Mouse (Mus musculus) MEL (cell line): ENCODE measurements around the gene Zfand6. TPM values are rescaled to one million over a fixed set of nuclear protein-coding genes. Genes with fewer than 3 reads are reported as not detected.

Experiments used
- DNase-seq: peaks from one replicate; pipeline ENCODE4 v3.0.0; 2011; ENCODE audit warnings: low read depth, low spot score
- H3K27ac ChIP-seq: 2 replicates; pipeline ENCODE4 v1.5.1; 2012; ENCODE audit warnings: low read depth, mild to moderate bottlenecking, control low read depth, low read length, moderate library complexity; ENCODE audit not compliant: control insufficient read depth
- H3K27me3 ChIP-seq, 2 experiments: fragments of 150-350 bp in 1 of 2; sonication (generic) in 1 of 2; 2 replicates each; pipeline ENCODE4 v1.6.1; 2012; ENCODE audit warnings: low read length in 2 of 2, mild to moderate bottlenecking in 2 of 2, improper control_type of control experiment in 1 of 2, moderate library complexity in 1 of 2; ENCODE audit not compliant: insufficient read depth in 2 of 2, control insufficient read depth in 1 of 2
- H3K36me3 ChIP-seq, 2 experiments: 2 replicates each; pipeline ENCODE4 v1.6.1; 2012 to 2014; ENCODE audit warnings: low read length in 2 of 2, improper control_type of control experiment in 1 of 2, inconsistent platforms in 1 of 2, mild to moderate bottlenecking in 1 of 2; ENCODE audit not compliant: insufficient read depth in 2 of 2, control insufficient read depth in 1 of 2
- H3K4me1 ChIP-seq, 2 experiments: fragments of 150-350 bp in 1 of 2; sonication (generic) in 1 of 2; 2 replicates each; pipeline ENCODE4 v1.6.1; 2012; ENCODE audit warnings: low read length in 2 of 2, improper control_type of control experiment in 1 of 2, mild to moderate bottlenecking in 1 of 2; ENCODE audit not compliant: insufficient read depth in 2 of 2, control insufficient read depth in 1 of 2
- H3K4me3 ChIP-seq, 2 experiments: fragments of 150-350 bp in 1 of 2; sonication (generic) in 1 of 2; 2 replicates each; pipeline ENCODE4 v1.5.1; 2012; ENCODE audit warnings: low read depth in 2 of 2, low read length in 2 of 2, mild to moderate bottlenecking in 2 of 2, moderate library complexity in 2 of 2, control low read depth in 1 of 2, improper control_type of control experiment in 1 of 2; ENCODE audit not compliant: control insufficient read depth in 1 of 2, insufficient read depth in 1 of 2
- H3K79me2 ChIP-seq: 2 replicates; pipeline ENCODE4 v1.6.1; 2012; ENCODE audit warnings: mild to moderate bottlenecking, low read length, moderate library complexity; ENCODE audit not compliant: control insufficient read depth, poor library complexity, insufficient read depth
- H3K9ac ChIP-seq: 2 replicates; pipeline ENCODE4 v1.6.1; 2012; ENCODE audit warnings: low read depth, mild to moderate bottlenecking, control low read depth, low read length, moderate library complexity; ENCODE audit not compliant: control insufficient read depth, poor library complexity, severe bottlenecking
- H3K9me3 ChIP-seq: fragments of 150-350 bp; sonication (generic); replicated peaks from 2 replicates; pipeline ENCODE4 v1.6.1; 2012; ENCODE audit warnings: mild to moderate bottlenecking, low read length, improper control_type of control experiment, moderate library complexity; ENCODE audit not compliant: insufficient read depth
- BHLHE40 ChIP-seq: IDR thresholded peaks from 2 replicates; pipeline ENCODE4 v1.6.1; 2012; ENCODE audit warnings: low read depth, mild to moderate bottlenecking, inconsistent platforms, low read length, improper control_type of control experiment, borderline replicate concordance
- CTCF ChIP-seq, 3 experiments: IDR thresholded peaks in 2 of 3; conservative IDR thresholded peaks in 1 of 3; 2 replicates each; pipeline ENCODE4 v1.5.1; 2011 to 2012; ENCODE audit warnings: low read length in 3 of 3, low read depth in 2 of 3, mild to moderate bottlenecking in 2 of 3, improper control_type of control experiment in 1 of 3, inconsistent platforms in 1 of 3, mixed read lengths in 1 of 3, moderate library complexity in 1 of 3; ENCODE audit not compliant: control insufficient read depth in 1 of 3, insufficient read depth in 1 of 3, poor library complexity in 1 of 3, severe bottlenecking in 1 of 3
- E2F4 ChIP-seq: IDR thresholded peaks from 2 replicates; pipeline ENCODE4 v1.6.1; 2011; ENCODE audit warnings: low read depth, low read length, improper control_type of control experiment, borderline replicate concordance
- ELF1 ChIP-seq: IDR thresholded peaks from 2 replicates; pipeline ENCODE4 v1.6.1; 2014; ENCODE audit warnings: low read depth, mild to moderate bottlenecking, inconsistent platforms, low read length, improper control_type of control experiment, moderate library complexity
- EP300 ChIP-seq, 2 experiments: IDR thresholded peaks; 2 replicates each; pipeline ENCODE4 v1.6.1; 2011; ENCODE audit warnings: improper control_type of control experiment in 2 of 2, low read length in 2 of 2, low read depth in 1 of 2, mild to moderate bottlenecking in 1 of 2
- ETS1 ChIP-seq: IDR thresholded peaks from 2 replicates; pipeline ENCODE4 v1.6.1; 2012; ENCODE audit warnings: low read depth, mild to moderate bottlenecking, inconsistent platforms, low read length, improper control_type of control experiment, moderate library complexity
- GATA1 ChIP-seq: IDR thresholded peaks from 2 replicates; pipeline ENCODE4 v1.6.1; 2011; ENCODE audit warnings: low read depth, low read length, improper control_type of control experiment
- HCFC1 ChIP-seq: IDR thresholded peaks from 2 replicates; pipeline ENCODE4 v1.6.1; 2012; ENCODE audit warnings: low read depth, mild to moderate bottlenecking, inconsistent platforms, low read length, improper control_type of control experiment, moderate library complexity
- JUND ChIP-seq: IDR thresholded peaks from 2 replicates; pipeline ENCODE4 v1.6.1; 2011; ENCODE audit warnings: low read depth, mild to moderate bottlenecking, improper control_type of control experiment, low read length
- MEF2A ChIP-seq: IDR thresholded peaks from 2 replicates; pipeline ENCODE4 v1.6.1; 2014; ENCODE audit warnings: low read depth, mild to moderate bottlenecking, inconsistent platforms, low read length, improper control_type of control experiment; ENCODE audit not compliant: poor library complexity, insufficient replicate concordance, severe bottlenecking; ENCODE audit errors: extremely low read depth
- MYB ChIP-seq: IDR thresholded peaks from 2 replicates; pipeline ENCODE4 v1.6.1; 2011; ENCODE audit warnings: mild to moderate bottlenecking, low read depth, low read length, improper control_type of control experiment
- MYC ChIP-seq: IDR thresholded peaks from 2 replicates; pipeline ENCODE4 v1.6.1; 2011; ENCODE audit warnings: low read depth, mild to moderate bottlenecking, low read length, improper control_type of control experiment, moderate library complexity
- NELFE ChIP-seq: IDR thresholded peaks from 2 replicates; pipeline ENCODE4 v1.6.1; 2011; ENCODE audit warnings: low read depth, low read length, improper control_type of control experiment
- NRF1 ChIP-seq: IDR thresholded peaks from 2 replicates; pipeline ENCODE4 v1.6.1; 2014; ENCODE audit warnings: low read depth, mild to moderate bottlenecking, inconsistent platforms, low read length, improper control_type of control experiment, moderate library complexity; ENCODE audit not compliant: poor library complexity, insufficient read depth, severe bottlenecking
- POLR2AphosphoS2 ChIP-seq: IDR thresholded peaks from 2 replicates; pipeline ENCODE4 v1.6.1; 2011; ENCODE audit warnings: low read length, improper control_type of control experiment
- POLR2AphosphoS5 ChIP-seq: IDR thresholded peaks from 2 replicates; pipeline ENCODE4 v1.6.1; 2012; ENCODE audit warnings: low read depth, borderline replicate concordance, mild to moderate bottlenecking, inconsistent platforms, low read length, moderate library complexity, mixed read lengths
- RAD21 ChIP-seq: IDR thresholded peaks from 2 replicates; pipeline ENCODE4 v1.6.1; 2011; ENCODE audit warnings: mild to moderate bottlenecking, low read depth, low read length, improper control_type of control experiment
- SIN3A ChIP-seq: IDR thresholded peaks from 2 replicates; pipeline ENCODE4 v1.6.1; 2012; ENCODE audit warnings: low read length, improper control_type of control experiment, inconsistent platforms
- SMC3 ChIP-seq: IDR thresholded peaks from 2 replicates; pipeline ENCODE4 v1.6.1; 2011; ENCODE audit warnings: low read depth, low read length, improper control_type of control experiment
- TCF12 ChIP-seq: IDR thresholded peaks from 2 replicates; pipeline ENCODE4 v1.6.1; 2014; ENCODE audit warnings: low read depth, mild to moderate bottlenecking, inconsistent platforms, low read length, improper control_type of control experiment, moderate library complexity
- USF2 ChIP-seq, 2 experiments: IDR thresholded peaks; 2 replicates each; pipeline ENCODE4 v1.6.1; 2011 to 2012; ENCODE audit warnings: improper control_type of control experiment in 2 of 2, low read length in 2 of 2, borderline replicate concordance in 1 of 2, inconsistent platforms in 1 of 2, low read depth in 1 of 2, mild to moderate bottlenecking in 1 of 2; ENCODE audit not compliant: insufficient read depth in 1 of 2
- ZKSCAN1 ChIP-seq: IDR thresholded peaks from 2 replicates; pipeline ENCODE4 v1.6.1; 2012; ENCODE audit warnings: low read depth, mild to moderate bottlenecking, inconsistent platforms, low read length, improper control_type of control experiment, moderate library complexity
- ZNF384 ChIP-seq: IDR thresholded peaks from 2 replicates; pipeline ENCODE4 v1.6.1; 2012; ENCODE audit warnings: low read depth, mild to moderate bottlenecking, inconsistent platforms, low read length, improper control_type of control experiment
- polyA plus RNA-seq, 2 experiments: library from polyadenylated mRNA; stranded (reverse) in 1 of 2; unstranded in 1 of 2; fragments of >175 nt in 1 of 2; fragments of >200 nt in 1 of 2; gene quantifications; 2 replicates each; pipeline versions ENCODE4 v1.2.1 to v1.2.4; 2012; ENCODE audit warnings: low replicate concordance in 2 of 2, low read depth in 1 of 2; ENCODE audit not compliant: insufficient read length in 2 of 2, insufficient read depth in 1 of 2, missing spikeins in 1 of 2
- total RNA-seq: library from RNA; depleted of rRNA; stranded (reverse); fragments of 300-350 nt; gene quantifications from 2 replicates; pipeline ENCODE4 v1.2.3, GENCODE M21; 2012

The Zfand6 gene
- total and polyA plus RNA-seq, 3 experiments, result 20.3 to 315 (median 39.9) TPM

GRCm38 (mm10) chr7:84667946-84668345 is 21.8 kb downstream of the Zfand6 start:
- H3K9me3 ChIP-seq, result no peaks in the 10 kb centered on the region

DNA sequence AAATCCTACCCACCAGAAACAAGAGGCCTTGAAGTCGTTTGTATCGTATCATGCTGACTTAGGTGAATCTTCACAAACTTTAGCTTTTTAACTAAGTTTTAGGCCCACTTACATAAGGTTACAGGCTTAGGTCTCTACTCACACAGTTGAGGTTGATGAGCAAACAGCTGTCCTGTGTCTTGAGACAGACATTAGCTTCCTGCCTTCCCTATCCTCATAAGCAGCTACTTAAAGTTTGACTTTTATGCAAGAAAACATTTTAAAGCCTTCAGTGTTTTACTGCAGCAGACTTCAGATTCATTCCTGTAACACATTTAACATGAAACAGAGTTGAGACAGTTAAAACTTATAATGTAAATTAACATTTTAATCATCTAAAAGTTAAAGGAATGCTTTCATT is 37.0 kb downstream of the Zfand6 start:
- Histone ChIP-seq H3K79me2 (no peaks in the 10 kb centered on the region), H3K36me3 (peaks cover 0 to 23% of the 10 kb centered on the region in 2 experiments; a peak in 3 of 4 replicates), H3K4me3 (no peak overlapping the region), H3K4me1 (peaks cover 6 to 17% of the 10 kb centered on the region in 2 experiments), H3K27me3 (no peaks in the 10 kb centered on the region), H3K9ac (no peak overlapping the region), H3K9me3 (no peaks in the 10 kb centered on the region), H3K27ac (no peak overlapping the region)
- DNase-seq, result peak; percentile 18
- TF ChIP-seq RAD21 (no peak), TCF12 (no peak), EP300 (IDR thresholded peaks at IDR 0.05; ENCODE audit: low read depth in 1 of 2, low read length in 2 of 2) (no peak), POLR2AphosphoS2 (no peak), USF2 (IDR thresholded peaks at IDR 0.05; ENCODE audit: borderline replicate concordance in 1 of 2, insufficient read depth in 1 of 2, low read depth in 1 of 2, low read length in 2 of 2) (no peak), ZNF384 (no peak), MYC (no peak), HCFC1 (no peak), MEF2A (no peak), GATA1 (no peak), ZKSCAN1 (no peak), SIN3A (no peak), NELFE (no peak), NRF1 (no peak), CTCF (IDR thresholded peaks at IDR 0.05 in 2 of 3, conservative IDR thresholded peaks at IDR 0.05 in 1 of 3; ENCODE audit: control insufficient read depth in 1 of 3, insufficient read depth in 1 of 3, low read depth in 2 of 3, low read length in 3 of 3, poor library complexity in 1 of 3, severe bottlenecking in 1 of 3) (no peak), BHLHE40 (no peak), JUND (no peak)

More at GRCm38 (mm10) chr7:84667946-84668345, 21.8 kb downstream of the Zfand6 start:
- no peaks in the 10 kb centered on the region for H3K27me3 ChIP-seq
- no peak overlapping the region for H3K9ac ChIP-seq
- H3K27ac ChIP-seq, result no peak overlapping the region
- no peak overlapping the region for H3K4me3 ChIP-seq
- TF ChIP-seq ELF1, result no peak
- TF ChIP-seq POLR2AphosphoS5, result no peak
- TF ChIP-seq BHLHE40, result no peak
- no peak for TF ChIP-seq SIN3A
- no peak for TF ChIP-seq E2F4
- TF ChIP-seq MYB, result no peak
- TF ChIP-seq TCF12, result no peak
- TF ChIP-seq MYC, result no peak
- TF ChIP-seq ETS1, result no peak
- no peak for TF ChIP-seq SMC3
- peaks cover 3% of the 10 kb centered on the region; the same call in 1 of the 2 replicates for H3K79me2 ChIP-seq
- H3K4me1 ChIP-seq, result peaks cover 0 to 12% of the 10 kb centered on the region in 2 experiments; a peak in 2 of 4 replicates
- peaks cover 0 to 8% of the 10 kb centered on the region in 2 experiments; a peak in 2 of 4 replicates for H3K36me3 ChIP-seq
- no peak for DNase-seq
